Mouse (Mus musculus): ENCODE measurements around the gene Rasl10b. TPM values are rescaled to one million over a fixed set of nuclear protein-coding genes. Genes with fewer than 3 reads are reported as not detected.

Rasl10b gene
- total and polyA plus RNA-seq, 2 experiments from 2014 or later: 38.6 to 99.0 TPM

GRCm38 (mm10) chr11:83394802-83395439 is 14.0 kb upstream of the Rasl10b start:
- no peaks in the 10 kb centered on the region for H3K4me1 ChIP-seq (ENCODE audit: insufficient read depth)
- no peak overlapping the region for H3K4me3 ChIP-seq (ENCODE audit: low read depth, low read length)
- no peak overlapping the region for H3K4me2 ChIP-seq (ENCODE audit: low read depth)
- peak; percentile 63 for DNase-seq
- peaks cover 52% of the 10 kb centered on the region for H3K36me3 ChIP-seq (ENCODE audit: insufficient read depth)
- peak; percentile 94 for ATAC-seq
- peak overlapping the region; percentile 35; the same call in 1 of the 2 replicates for H3K27ac ChIP-seq (ENCODE audit: low read depth, low read length)
- WGBS: 13% methylated on average over 6 of the region's 6 CpGs
- H3K27me3 ChIP-seq (ENCODE audit: insufficient read depth, low read length): no peaks in the 10 kb centered on the region
- H3K9ac ChIP-seq: no peak overlapping the region
- H3K9me3 ChIP-seq (ENCODE audit: low read length): no peaks in the 10 kb centered on the region
- TF ChIP-seq CTCF (IDR thresholded peaks at IDR 0.05; ENCODE audit: low read depth): no peak

GRCm38 (mm10) chr11:83397626-83398025 is 11.3 kb upstream of the Rasl10b start:
- Histone ChIP-seq H3K4me2 (ENCODE audit: low read depth) (no peak overlapping the region), H3K36me3 (ENCODE audit: insufficient read depth) (peaks cover 36% of the 10 kb centered on the region), H3K4me3 (ENCODE audit: low read depth, low read length) (no peak overlapping the region), H3K9me3 (ENCODE audit: low read length) (no peaks in the 10 kb centered on the region), H3K9ac (no peak overlapping the region), H3K4me1 (ENCODE audit: insufficient read depth) (no peaks in the 10 kb centered on the region), H3K27me3 (ENCODE audit: insufficient read depth, low read length) (no peaks in the 10 kb centered on the region), H3K27ac (ENCODE audit: low read depth, low read length) (no peak overlapping the region)
- TF ChIP-seq CTCF (IDR thresholded peaks at IDR 0.05; ENCODE audit: low read depth): no peak
- 89% methylated on average over 7 of the region's 7 CpGs for WGBS
- ATAC-seq (no peak), DNase-seq (no peak)

GRCm38 (mm10) chr11:83398724-83399123 is 10.2 kb upstream of the Rasl10b start:
- Histone ChIP-seq H3K4me2 (ENCODE audit: low read depth) (no peak overlapping the region), H3K4me1 (ENCODE audit: insufficient read depth) (no peaks in the 10 kb centered on the region), H3K27me3 (ENCODE audit: insufficient read depth, low read length) (no peaks in the 10 kb centered on the region), H3K4me3 (ENCODE audit: low read depth, low read length) (no peak overlapping the region), H3K27ac (ENCODE audit: low read depth, low read length) (no peak overlapping the region), H3K9me3 (ENCODE audit: low read length) (no peaks in the 10 kb centered on the region), H3K36me3 (ENCODE audit: insufficient read depth) (peaks cover 36% of the 10 kb centered on the region), H3K9ac (no peak overlapping the region)
- ATAC-seq: no peak
- TF ChIP-seq CTCF (IDR thresholded peaks at IDR 0.05; ENCODE audit: low read depth): no peak
- WGBS: 81% methylated on average over 5 of the region's 5 CpGs
- no peak for DNase-seq

GRCm38 (mm10) chr11:83403787-83404186 is 5.2 kb upstream of the Rasl10b start:
- Histone ChIP-seq H3K27ac (ENCODE audit: low read depth, low read length) (no peak overlapping the region), H3K4me3 (ENCODE audit: low read depth, low read length) (no peak overlapping the region), H3K9me3 (ENCODE audit: low read length) (no peaks in the 10 kb centered on the region), H3K27me3 (ENCODE audit: insufficient read depth, low read length) (no peaks in the 10 kb centered on the region), H3K9ac (no peak overlapping the region), H3K4me1 (ENCODE audit: insufficient read depth) (peaks cover under 1% of the 10 kb centered on the region; the same call in 1 of the 2 replicates), H3K36me3 (ENCODE audit: insufficient read depth) (peaks cover 23% of the 10 kb centered on the region), H3K4me2 (ENCODE audit: low read depth) (no peak overlapping the region)
- 84% methylated on average over 7 of the region's 7 CpGs for whole genome bisulfite sequencing
- ATAC-seq (no peak), DNase-seq (no peak)
- no peak for TF ChIP-seq CTCF (IDR thresholded peaks at IDR 0.05; ENCODE audit: low read depth)

- WGBS: 75% methylated on average over 3 of the region's 3 CpGs
- TF ChIP-seq CTCF (IDR thresholded peaks at IDR 0.05; ENCODE audit: low read depth): no peak
- Histone ChIP-seq H3K4me3 (ENCODE audit: low read depth, low read length) (no peak overlapping the region), H3K36me3 (ENCODE audit: insufficient read depth) (peaks cover 15% of the 10 kb centered on the region), H3K27ac (ENCODE audit: low read depth, low read length) (no peak overlapping the region), H3K4me2 (ENCODE audit: low read depth) (no peak overlapping the region), H3K27me3 (ENCODE audit: insufficient read depth, low read length) (no peaks in the 10 kb centered on the region), H3K9me3 (ENCODE audit: low read length) (no peaks in the 10 kb centered on the region), H3K4me1 (ENCODE audit: insufficient read depth) (peaks cover 4% of the 10 kb centered on the region; the same call in 1 of the 2 replicates), H3K9ac (no peak overlapping the region)
- ATAC-seq: no peak
- DNase-seq: no peak
Measured at GRCm38 (mm10) chr11:83406391-83406790, 2.5 kb upstream of the Rasl10b start.

GRCm38 (mm10) chr11:83408242-83408641 is 695 bp upstream of the Rasl10b start:
- no peak overlapping the region for H3K4me3 ChIP-seq (ENCODE audit: low read depth, low read length)
- H3K9me3 ChIP-seq (ENCODE audit: low read length): no peaks in the 10 kb centered on the region
- no peak for DNase-seq
- 49% methylated on average over 8 of the region's 8 CpGs for WGBS
- peaks cover 12% of the 10 kb centered on the region for H3K36me3 ChIP-seq (ENCODE audit: insufficient read depth)
- no peak overlapping the region for H3K27ac ChIP-seq (ENCODE audit: low read depth, low read length)
- no peaks in the 10 kb centered on the region for H3K27me3 ChIP-seq (ENCODE audit: insufficient read depth, low read length)
- H3K4me2 ChIP-seq (ENCODE audit: low read depth): no peak overlapping the region
- H3K4me1 ChIP-seq (ENCODE audit: insufficient read depth): peaks cover 4% of the 10 kb centered on the region; the same call in 1 of the 2 replicates
- TF ChIP-seq CTCF (IDR thresholded peaks at IDR 0.05; ENCODE audit: low read depth): no peak
- ATAC-seq: no peak
- no peak overlapping the region for H3K9ac ChIP-seq

- peak overlapping the region; percentile 36 for H3K27ac ChIP-seq (ENCODE audit: low read depth, low read length)
- peak overlapping the region; percentile 77 for H3K9ac ChIP-seq
- 4% methylated on average over 36 of the region's 40 CpGs for WGBS
- no peaks in the 10 kb centered on the region for H3K9me3 ChIP-seq (ENCODE audit: low read length)
- peak overlapping the region; percentile 91 for H3K4me2 ChIP-seq (ENCODE audit: low read depth)
- ATAC-seq: peak; percentile 47
- peak overlapping the region; percentile 97 for H3K4me3 ChIP-seq (ENCODE audit: low read depth, low read length)
- H3K36me3 ChIP-seq (ENCODE audit: insufficient read depth): 0 out of 2 replicates have a peak, but pooled peaks cover 4% of the 10 kb centered on the region
- peaks cover 4% of the 10 kb centered on the region; the same call in 1 of the 2 replicates for H3K4me1 ChIP-seq (ENCODE audit: insufficient read depth)
- H3K27me3 ChIP-seq (ENCODE audit: insufficient read depth, low read length): no peaks in the 10 kb centered on the region
- no peak for TF ChIP-seq CTCF (IDR thresholded peaks at IDR 0.05; ENCODE audit: low read depth)
- DNase-seq: peak; percentile 39
Measured at GRCm38 (mm10) chr11:83409792-83410291, 905 bp downstream of the Rasl10b start.

Measured in forebrain, postnatal 0 days (tissue).